Mouse (Mus musculus) thymus, adult 2 months (tissue): Measurements from ENCODE around the gene Ap1m2.

Source experiments
- CTCF ChIP-seq: fragments of 200-500 bp; IDR thresholded peaks from 2 replicates; pipeline ENCODE4 v1.5.1; 2012; ENCODE audit warnings: mild to moderate bottlenecking, control low read depth, low read length, moderate library complexity, borderline replicate concordance; ENCODE audit not compliant: control insufficient read depth, poor library complexity, insufficient read depth; ENCODE audit errors: extremely low read depth
- POLR2A ChIP-seq: fragments of 200-500 bp; IDR thresholded peaks from 2 replicates; pipeline ENCODE4 v1.6.1; 2012; ENCODE audit warnings: mild to moderate bottlenecking, low read length, control low read depth, moderate library complexity; ENCODE audit not compliant: control insufficient read depth, poor library complexity, insufficient read depth; ENCODE audit errors: extremely low read depth

GRCm38 (mm10) chr9:21288404-21289336, 23.5 kb downstream of the Ap1m2 start:
- no peak for TF ChIP-seq POLR2A
- no peak for TF ChIP-seq CTCF
